Mouse (Mus musculus) heart, postnatal 0 days (tissue): Measurements from ENCODE around the gene Hivep2.

Experiments
- CTCF ChIP-seq: IDR thresholded peaks from 2 replicates; pipeline ENCODE4 v1.5.1; 2016; ENCODE audit warnings: antibody characterized with exemption, control low read depth, low read depth
- EP300 ChIP-seq: IDR thresholded peaks from 2 replicates; pipeline ENCODE4 v1.6.1; 2016; ENCODE audit warnings: antibody characterized with exemption, low read depth

DNA sequence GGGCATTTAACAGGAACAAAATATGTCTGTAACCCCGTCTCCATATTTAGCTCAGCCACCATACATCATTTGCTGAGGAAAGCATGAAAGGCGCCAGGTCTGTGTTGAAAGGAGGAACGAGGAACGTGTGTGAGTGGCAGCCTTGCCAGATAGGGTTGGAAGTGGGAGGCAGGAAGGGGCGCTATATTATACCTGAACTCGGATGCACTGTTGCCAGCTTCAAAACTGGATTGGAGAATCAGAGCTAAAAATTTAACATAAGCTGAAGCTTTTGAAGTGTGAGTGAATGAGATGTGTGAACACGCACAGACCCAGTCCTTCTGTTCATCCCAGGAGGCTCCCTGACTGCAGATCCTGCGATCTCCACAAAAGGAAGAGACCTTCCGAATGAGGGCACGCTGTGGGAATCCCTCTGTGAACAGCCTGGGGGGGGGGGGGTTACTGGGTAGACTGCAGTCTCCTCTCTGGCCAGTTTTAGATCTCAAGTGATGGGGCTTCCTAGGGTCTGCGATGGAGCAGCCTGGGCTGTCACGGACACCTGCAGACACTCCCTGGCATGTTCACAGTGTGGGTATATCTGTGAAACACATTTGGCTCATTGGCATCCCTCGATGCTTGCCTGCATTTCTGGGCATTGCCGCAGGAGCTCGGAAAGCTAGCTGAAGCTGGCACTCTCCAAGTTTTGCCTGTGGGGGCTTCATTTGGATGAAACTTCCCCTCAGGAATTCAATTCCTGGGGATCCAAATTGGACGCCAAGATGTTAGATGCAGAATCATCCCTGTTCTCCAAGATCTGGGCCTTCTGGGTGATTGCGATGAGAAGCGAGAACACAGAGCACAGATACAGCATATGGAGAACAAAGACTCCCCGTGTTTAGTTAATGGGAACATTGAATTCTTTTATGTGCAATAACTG, 213.8 kb downstream of the Hivep2 start:
- no peak for TF ChIP-seq EP300
- no peak for TF ChIP-seq CTCF
